Mouse (Mus musculus): ENCODE data around the gene Myh6. TPM values are rescaled to one million over a fixed set of nuclear protein-coding genes. Genes with fewer than 3 reads are reported as not detected.

Myh6 gene
- polyA plus RNA-seq, 1 experiment from 2014 or later: 0.65 TPM

- ATAC-seq: no peak
- Histone ChIP-seq H3K27me3 (replicated peaks; ENCODE audit: control insufficient read depth, insufficient read depth, low read length) (no peaks in the 10 kb centered on the region), H3K4me2 (ENCODE audit: low read length) (peak within 1 kb of the TSS; percentile 59), H3K9me3 (ENCODE audit: control insufficient read depth, low read length) (no peaks in the 10 kb centered on the region), H3K27ac (ENCODE audit: low read length) (peak within 1 kb of the TSS; percentile 94), H3K4me1 (replicated peaks; ENCODE audit: control insufficient read depth, insufficient read depth, low read length) (peaks cover 18% of the 10 kb centered on the region), H3K36me3 (ENCODE audit: control insufficient read depth, insufficient read depth) (peaks cover 12% of the 10 kb centered on the region), H3K9ac (replicated peaks; ENCODE audit: low read depth, low read length) (peak within 1 kb of the TSS; percentile 59; the same call in 1 of the 2 replicates), H3K4me3 (replicated peaks; ENCODE audit: low read length) (peak within 1 kb of the TSS; percentile 94)
- 95% methylated on average over 3 of the region's 3 CpGs for WGBS
These were observed 74.5 kb downstream of the Myh6 start, which contains the start of gene Pabpn1 for GRCm38 (mm10) chr14:54892200-54892599. Gene Pabpn1, plus strand, starts transcription at chr14:54892500.

MicroRNAs encoded within 50 kb of the gene (microRNA counts, 519-probe panel; counts per million panel counts)
- microRNA mmu-miR-208a: 2,206 counts per million, percentile 45 among the panel's probes with 10 or more counts
- 965 counts per million, percentile 7 among the panel's probes with 10 or more counts for microRNA mmu-miR-208b

Small RNA genes within 50 kb of the gene (microRNA-seq; reads per million reads assigned to microRNA genes)
- gene Mir208a (2.7 reads per million, percentile 9 among the genes with 10 or more reads in this experiment), gene Mir208b (23.7 reads per million, percentile 36 among the genes with 10 or more reads in this experiment)

Other genes with a start within 250 kb of the Myh6 start
- 8.7 and 8.9 TPM in 2 replicates for gene Slc7a8, start 185.0 kb downstream of the Myh6 start, polyA plus RNA-seq (2015; fragmentation: Nextera tagmentation; extraction: Ambion mirVana)
- not detected in 2 replicates for gene Rnf212b, start 152.8 kb downstream of the Myh6 start, polyA plus RNA-seq (2015; fragmentation: Nextera tagmentation; extraction: Ambion mirVana)
- 12.1 and 13.4 TPM in 2 replicates for gene Homez, start 96.0 kb downstream of the Myh6 start, polyA plus RNA-seq (2015; fragmentation: Nextera tagmentation; extraction: Ambion mirVana)
- gene Ppp1r3e, start 89.4 kb downstream of the Myh6 start, polyA plus RNA-seq (2015; fragmentation: Nextera tagmentation; extraction: Ambion mirVana): 1.7 and 2.6 TPM in 2 replicates
- gene Bcl2l2, start 83.5 kb downstream of the Myh6 start, polyA plus RNA-seq (2015; fragmentation: Nextera tagmentation; extraction: Ambion mirVana): 3.5 TPM in 2 replicates
- gene Gm20521, start 83.5 kb downstream of the Myh6 start, polyA plus RNA-seq (2015; fragmentation: Nextera tagmentation; extraction: Ambion mirVana): not detected in 2 replicates
- 122 and 150 TPM in 2 replicates for gene Pabpn1, start 74.4 kb downstream of the Myh6 start, polyA plus RNA-seq (2015; fragmentation: Nextera tagmentation; extraction: Ambion mirVana)
- 128 and 185 TPM in 2 replicates for gene Slc22a17, start 53.8 kb downstream of the Myh6 start, polyA plus RNA-seq (2015; fragmentation: Nextera tagmentation; extraction: Ambion mirVana)
- 24.2 and 28.7 TPM in 2 replicates for gene Efs, start 40.8 kb downstream of the Myh6 start, polyA plus RNA-seq (2015; fragmentation: Nextera tagmentation; extraction: Ambion mirVana)
- gene Il25, start 34.2 kb downstream of the Myh6 start, polyA plus RNA-seq (2015; fragmentation: Nextera tagmentation; extraction: Ambion mirVana): 0.46 and 0.53 TPM in 2 replicates
- gene Cmtm5, start 30.7 kb downstream of the Myh6 start, polyA plus RNA-seq (2015; fragmentation: Nextera tagmentation; extraction: Ambion mirVana): 3.7 and 4.0 TPM in 2 replicates
- gene Gm17428, start 10.0 kb upstream of the Myh6 start, polyA plus RNA-seq (2015; fragmentation: Nextera tagmentation; extraction: Ambion mirVana): not detected in 2 replicates
- 6.9 and 7.4 TPM in 2 replicates for gene Myh7, start 27.7 kb upstream of the Myh6 start, polyA plus RNA-seq (2015; fragmentation: Nextera tagmentation; extraction: Ambion mirVana)
- 58.8 and 61.2 TPM in 2 replicates for gene Ngdn, start 48.5 kb upstream of the Myh6 start, polyA plus RNA-seq (2015; fragmentation: Nextera tagmentation; extraction: Ambion mirVana)
- gene Zfhx2, start 125.4 kb upstream of the Myh6 start, polyA plus RNA-seq (2015; fragmentation: Nextera tagmentation; extraction: Ambion mirVana): 21.5 and 32.9 TPM in 2 replicates
- 55.2 and 56.6 TPM in 2 replicates for gene Thtpa, start 127.9 kb upstream of the Myh6 start, polyA plus RNA-seq (2015; fragmentation: Nextera tagmentation; extraction: Ambion mirVana)
- 13.3 and 16.5 TPM in 2 replicates for gene Ap1g2, start 139.7 kb upstream of the Myh6 start, polyA plus RNA-seq (2015; fragmentation: Nextera tagmentation; extraction: Ambion mirVana)
- gene Jph4, start 150.0 kb upstream of the Myh6 start, polyA plus RNA-seq (2015; fragmentation: Nextera tagmentation; extraction: Ambion mirVana): 33.6 and 45.1 TPM in 2 replicates

Data from forebrain, embryonic 16.5 days (tissue).